Mouse (Mus musculus): Measurements from ENCODE around the gene Cass4.

- no peak for TF ChIP-seq GATA1 (IDR thresholded peaks at IDR 0.05; ENCODE audit: low read length)
- no peak for TF ChIP-seq TAL1 (IDR thresholded peaks at IDR 0.05; ENCODE audit: low read length)
These were observed 47.0 kb downstream of the Cass4 start for GRCm38 (mm10) chr2:172440640-172441005.

Measured in erythroblast, embryonic 14.5 days (primary cell).